Mouse (Mus musculus): ENCODE data around the gene Pla2g10.

DNA sequence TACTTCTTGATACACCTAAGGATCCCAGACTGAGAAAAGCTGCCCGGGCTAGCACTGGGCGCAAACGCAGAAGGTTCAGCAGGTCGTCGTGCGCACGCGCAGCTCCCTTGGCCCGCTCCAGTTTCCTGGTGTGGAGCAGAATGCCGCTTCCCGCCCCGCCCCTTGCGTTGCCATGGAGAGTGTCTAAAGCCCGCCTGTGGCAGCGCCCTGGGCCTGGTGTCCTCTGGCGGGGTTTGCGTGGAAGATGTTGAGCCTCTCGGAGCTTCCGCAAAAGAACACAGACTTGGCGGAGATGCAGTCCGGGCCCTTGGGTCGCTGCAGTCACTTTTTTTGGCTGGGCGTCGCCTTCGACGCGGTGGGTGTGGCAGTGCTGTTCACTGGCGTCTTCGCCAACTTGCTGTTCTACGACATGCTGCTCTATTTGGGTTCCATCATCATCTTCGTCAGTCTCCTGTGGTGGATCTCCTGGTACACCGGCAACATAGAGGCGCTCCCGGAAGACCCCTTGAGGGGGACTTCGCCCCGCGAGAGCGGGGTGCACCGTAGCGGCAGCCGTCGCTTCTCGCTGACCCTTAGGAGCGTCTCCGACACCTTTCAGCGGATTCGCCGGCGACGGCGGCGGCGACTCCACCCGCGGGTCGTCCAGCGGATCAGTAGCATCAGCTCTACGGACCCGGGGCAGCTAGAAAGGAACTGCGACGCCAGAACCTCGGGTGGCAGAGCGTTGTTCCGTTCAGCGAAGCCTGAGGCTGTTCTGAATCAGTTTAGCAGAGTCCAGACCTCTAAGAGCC is 23.8 kb upstream of the Pla2g10 start:
- TF ChIP-seq GATA1 (IDR thresholded peaks at IDR 0.05; ENCODE audit: low read length) (no peak), TAL1 (IDR thresholded peaks at IDR 0.05; ENCODE audit: low read length) (no peak)
